Mouse (Mus musculus): ENCODE measurements around the gene Numb. TPM values are rescaled to one million over a fixed set of nuclear protein-coding genes. Genes with fewer than 3 reads are reported as not detected.

Numb gene
- polyA plus RNA-seq, 1 experiment from 2014 or later: 36.1 TPM

- no peak overlapping the region for H3K27ac ChIP-seq (ENCODE audit: low read length)
- H3K9me3 ChIP-seq (ENCODE audit: control insufficient read depth, low read length): no peaks in the 10 kb centered on the region
- 71% methylated on average over 13 of the region's 13 CpGs for WGBS
Measured at GRCm38 (mm10) chr12:83765965-83766603, 155.7 kb downstream of the Numb start.

GRCm38 (mm10) chr12:83764519-83764918, 157.2 kb downstream of the Numb start:
- H3K36me3 ChIP-seq (ENCODE audit: control insufficient read depth, insufficient read depth, low read length): no peaks in the 10 kb centered on the region
- peak overlapping the region; percentile 52 for H3K4me3 ChIP-seq (ENCODE audit: low read length)
- H3K27ac ChIP-seq (ENCODE audit: low read length): peak overlapping the region; percentile 33; the same call in 1 of the 2 replicates
- H3K27me3 ChIP-seq (replicated peaks; ENCODE audit: control insufficient read depth, insufficient read depth, low read length): no peaks in the 10 kb centered on the region
- peak overlapping the region; percentile 81 for H3K4me2 ChIP-seq (ENCODE audit: low read depth, low read length)
- H3K9ac ChIP-seq (ENCODE audit: low read depth, low read length): peak overlapping the region; percentile 75
- H3K4me1 ChIP-seq (ENCODE audit: control insufficient read depth, insufficient read depth, low read length): peaks cover 53% of the 10 kb centered on the region
- no peaks in the 10 kb centered on the region for H3K9me3 ChIP-seq (ENCODE audit: control insufficient read depth, low read length)
- ATAC-seq: no peak
- 73% methylated on average over 10 of the region's 10 CpGs for WGBS

More at GRCm38 (mm10) chr12:83765965-83766603, 155.7 kb downstream of the Numb start:
- no peak overlapping the region for H3K4me3 ChIP-seq (ENCODE audit: low read length)
- H3K4me1 ChIP-seq (ENCODE audit: control insufficient read depth, insufficient read depth, low read length): peaks cover 67% of the 10 kb centered on the region
- no peak for ATAC-seq
- no peak overlapping the region for H3K4me2 ChIP-seq (ENCODE audit: low read depth, low read length)
- H3K36me3 ChIP-seq (ENCODE audit: control insufficient read depth, insufficient read depth, low read length): no peaks in the 10 kb centered on the region
- H3K27me3 ChIP-seq (replicated peaks; ENCODE audit: control insufficient read depth, insufficient read depth, low read length): no peaks in the 10 kb centered on the region
- H3K9ac ChIP-seq (ENCODE audit: low read depth, low read length): no peak overlapping the region

GRCm38 (mm10) chr12:83764044-83764365, 157.7 kb downstream of the Numb start:
- peak overlapping the region; percentile 81 for H3K4me2 ChIP-seq (ENCODE audit: low read depth, low read length)
- no peaks in the 10 kb centered on the region for H3K27me3 ChIP-seq (replicated peaks; ENCODE audit: control insufficient read depth, insufficient read depth, low read length)
- H3K36me3 ChIP-seq (ENCODE audit: control insufficient read depth, insufficient read depth, low read length): no peaks in the 10 kb centered on the region
- 4% methylated on average over 14 of the region's 14 CpGs for WGBS
- peak; percentile 79 for ATAC-seq
- no peaks in the 10 kb centered on the region for H3K9me3 ChIP-seq (ENCODE audit: control insufficient read depth, low read length)
- H3K4me1 ChIP-seq (ENCODE audit: control insufficient read depth, insufficient read depth, low read length): peaks cover 48% of the 10 kb centered on the region
- H3K27ac ChIP-seq (ENCODE audit: low read length): peak overlapping the region; percentile 82
- peak overlapping the region; percentile 75 for H3K9ac ChIP-seq (ENCODE audit: low read depth, low read length)
- H3K4me3 ChIP-seq (ENCODE audit: low read length): peak overlapping the region; percentile 52

- Histone ChIP-seq H3K36me3 (ENCODE audit: control insufficient read depth, insufficient read depth, low read length) (no peaks in the 10 kb centered on the region), H3K4me3 (ENCODE audit: low read length) (peak within 1 kb of the TSS; percentile 52), H3K27ac (ENCODE audit: low read length) (peak within 1 kb of the TSS; percentile 82), H3K9ac (ENCODE audit: low read depth, low read length) (peak within 1 kb of the TSS; percentile 75), H3K9me3 (ENCODE audit: control insufficient read depth, low read length) (no peaks in the 10 kb centered on the region), H3K4me1 (ENCODE audit: control insufficient read depth, insufficient read depth, low read length) (peaks cover 43% of the 10 kb centered on the region), H3K27me3 (replicated peaks; ENCODE audit: control insufficient read depth, insufficient read depth, low read length) (no peaks in the 10 kb centered on the region), H3K4me2 (ENCODE audit: low read depth, low read length) (peak within 1 kb of the TSS; percentile 81)
- ATAC-seq: peak; percentile 63
- WGBS: 8% methylated on average over 27 of the region's 31 CpGs
Measured at GRCm38 (mm10) chr12:83763311-83764043, 158.3 kb downstream of the Numb start, which contains the start of gene Papln. Papln (plus strand) TSS chr12:83763634.

- Histone ChIP-seq H3K9ac (ENCODE audit: low read depth, low read length) (no peak overlapping the region), H3K9me3 (ENCODE audit: control insufficient read depth, low read length) (no peaks in the 10 kb centered on the region), H3K4me2 (ENCODE audit: low read depth, low read length) (no peak overlapping the region), H3K27me3 (replicated peaks; ENCODE audit: control insufficient read depth, insufficient read depth, low read length) (no peaks in the 10 kb centered on the region), H3K36me3 (ENCODE audit: control insufficient read depth, insufficient read depth, low read length) (no peaks in the 10 kb centered on the region), H3K4me1 (ENCODE audit: control insufficient read depth, insufficient read depth, low read length) (peaks cover 35% of the 10 kb centered on the region), H3K27ac (ENCODE audit: low read length) (peak overlapping the region; percentile 26), H3K4me3 (ENCODE audit: low read length) (no peak overlapping the region)
- WGBS: 24% methylated on average over 4 of the region's 4 CpGs
- no peak for ATAC-seq
Measured at GRCm38 (mm10) chr12:83762706-83763105, 159.0 kb downstream of the Numb start.

GRCm38 (mm10) chr12:83760201-83760600, 161.5 kb downstream of the Numb start:
- Histone ChIP-seq H3K4me2 (ENCODE audit: low read depth, low read length) (no peak overlapping the region), H3K27ac (ENCODE audit: low read length) (no peak overlapping the region), H3K4me3 (ENCODE audit: low read length) (no peak overlapping the region), H3K9me3 (ENCODE audit: control insufficient read depth, low read length) (no peaks in the 10 kb centered on the region), H3K27me3 (replicated peaks; ENCODE audit: control insufficient read depth, insufficient read depth, low read length) (no peaks in the 10 kb centered on the region), H3K9ac (ENCODE audit: low read depth, low read length) (no peak overlapping the region), H3K36me3 (ENCODE audit: control insufficient read depth, insufficient read depth, low read length) (no peaks in the 10 kb centered on the region), H3K4me1 (ENCODE audit: control insufficient read depth, insufficient read depth, low read length) (peaks cover 30% of the 10 kb centered on the region)
- WGBS: 67% methylated on average over 2 of the region's 2 CpGs
- no peak for ATAC-seq

GRCm38 (mm10) chr12:83758735-83759134, 163.0 kb downstream of the Numb start:
- H3K9ac ChIP-seq (ENCODE audit: low read depth, low read length): no peak overlapping the region
- H3K4me3 ChIP-seq (ENCODE audit: low read length): no peak overlapping the region
- no peaks in the 10 kb centered on the region for H3K36me3 ChIP-seq (ENCODE audit: control insufficient read depth, insufficient read depth, low read length)
- H3K9me3 ChIP-seq (ENCODE audit: control insufficient read depth, low read length): no peaks in the 10 kb centered on the region
- H3K4me2 ChIP-seq (ENCODE audit: low read depth, low read length): no peak overlapping the region
- H3K4me1 ChIP-seq (ENCODE audit: control insufficient read depth, insufficient read depth, low read length): peaks cover 21% of the 10 kb centered on the region
- ATAC-seq: no peak
- 69% methylated on average over 10 of the region's 10 CpGs for WGBS
- H3K27me3 ChIP-seq (replicated peaks; ENCODE audit: control insufficient read depth, insufficient read depth, low read length): no peaks in the 10 kb centered on the region
- H3K27ac ChIP-seq (ENCODE audit: low read length): no peak overlapping the region

- peak; percentile 60 for ATAC-seq
- H3K27me3 ChIP-seq (replicated peaks; ENCODE audit: control insufficient read depth, insufficient read depth, low read length): no peaks in the 10 kb centered on the region
- WGBS: 28% methylated on average over 2 of the region's 2 CpGs
Measured at GRCm38 (mm10) chr12:83752495-83752894, 169.2 kb downstream of the Numb start.

GRCm38 (mm10) chr12:83749186-83749585, 172.5 kb downstream of the Numb start:
- H3K9me3 ChIP-seq (ENCODE audit: control insufficient read depth, low read length): no peaks in the 10 kb centered on the region
- H3K4me2 ChIP-seq (ENCODE audit: low read depth, low read length): no peak overlapping the region
- H3K27ac ChIP-seq (ENCODE audit: low read length): no peak overlapping the region
- H3K27me3 ChIP-seq (replicated peaks; ENCODE audit: control insufficient read depth, insufficient read depth, low read length): no peaks in the 10 kb centered on the region
- H3K4me3 ChIP-seq (ENCODE audit: low read length): no peak overlapping the region
- H3K9ac ChIP-seq (ENCODE audit: low read depth, low read length): no peak overlapping the region
- no peaks in the 10 kb centered on the region for H3K36me3 ChIP-seq (ENCODE audit: control insufficient read depth, insufficient read depth, low read length)
- 65% methylated on average over 1 of the region's 1 CpGs for WGBS
- H3K4me1 ChIP-seq (ENCODE audit: control insufficient read depth, insufficient read depth, low read length): peaks cover 6% of the 10 kb centered on the region
- no peak for ATAC-seq

More at GRCm38 (mm10) chr12:83752495-83752894, 169.2 kb downstream of the Numb start:
- H3K9ac ChIP-seq (ENCODE audit: low read depth, low read length): no peak overlapping the region
- H3K36me3 ChIP-seq (ENCODE audit: control insufficient read depth, insufficient read depth, low read length): no peaks in the 10 kb centered on the region
- no peak overlapping the region for H3K4me2 ChIP-seq (ENCODE audit: low read depth, low read length)
- peaks cover 6% of the 10 kb centered on the region for H3K4me1 ChIP-seq (ENCODE audit: control insufficient read depth, insufficient read depth, low read length)
- H3K4me3 ChIP-seq (ENCODE audit: low read length): no peak overlapping the region
- H3K9me3 ChIP-seq (ENCODE audit: control insufficient read depth, low read length): no peaks in the 10 kb centered on the region
- H3K27ac ChIP-seq (ENCODE audit: low read length): no peak overlapping the region
